Mouse (Mus musculus) embryo, embryonic 11.5 days (tissue): Measurements from ENCODE around the gene Tmem9b.
A peak's percentile ranks its signal among the peaks of the same experiment; 100 is the strongest.

ENCODE experiments used
- DNase-seq: peaks from one replicate; pipeline ENCODE4 v3.0.0-alpha.2; 2012; ENCODE audit warnings: low read depth, low spot score

Gene Tmem9b

DNA sequence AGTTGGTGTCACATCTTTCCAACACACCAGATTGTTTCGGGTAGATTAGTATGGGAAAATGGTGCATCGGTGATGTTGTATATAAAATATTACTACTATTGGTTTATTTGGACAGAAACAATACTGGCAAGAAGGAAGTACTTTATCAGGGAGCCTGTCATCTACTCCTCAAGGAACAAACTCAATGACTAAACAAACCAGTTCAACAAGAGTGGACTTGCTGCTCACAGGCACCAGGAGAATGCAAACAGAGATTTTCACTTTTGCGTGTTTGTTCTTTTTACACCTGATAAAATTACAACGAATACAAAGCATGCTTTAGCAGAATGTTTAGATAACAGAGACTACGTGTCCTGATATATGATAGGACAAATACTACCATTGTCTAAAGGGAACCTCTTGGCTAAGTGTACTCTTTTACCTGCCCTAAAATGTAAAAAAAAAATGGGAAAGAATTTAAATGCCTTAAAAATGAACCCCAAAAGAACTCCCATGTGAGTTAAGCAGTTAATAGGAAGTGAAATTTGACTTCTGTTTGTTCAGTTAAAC is 12.8 kb downstream of the Tmem9b start:
- DNase-seq, result no peak

DNA sequence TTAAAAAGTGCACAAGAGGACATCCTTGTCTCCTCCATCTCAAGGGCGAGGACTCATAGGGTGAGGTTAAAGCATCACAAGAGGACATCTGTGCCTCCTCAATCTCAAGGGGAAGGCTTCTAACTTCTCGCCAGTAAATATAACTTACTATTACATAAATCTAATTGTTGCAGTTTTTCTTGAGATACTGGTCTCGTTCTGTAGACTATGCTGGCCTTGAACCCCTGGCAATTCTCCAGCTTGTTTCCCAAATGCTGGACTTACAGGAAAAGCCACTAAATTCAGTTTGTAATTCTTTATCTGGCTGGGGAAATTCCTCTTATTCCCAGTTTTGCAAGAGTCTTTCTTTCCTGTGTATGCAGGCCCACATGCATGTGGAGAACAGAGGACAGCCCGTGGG is 17.9 kb downstream of the Tmem9b start:
- no peak for DNase-seq

DNA sequence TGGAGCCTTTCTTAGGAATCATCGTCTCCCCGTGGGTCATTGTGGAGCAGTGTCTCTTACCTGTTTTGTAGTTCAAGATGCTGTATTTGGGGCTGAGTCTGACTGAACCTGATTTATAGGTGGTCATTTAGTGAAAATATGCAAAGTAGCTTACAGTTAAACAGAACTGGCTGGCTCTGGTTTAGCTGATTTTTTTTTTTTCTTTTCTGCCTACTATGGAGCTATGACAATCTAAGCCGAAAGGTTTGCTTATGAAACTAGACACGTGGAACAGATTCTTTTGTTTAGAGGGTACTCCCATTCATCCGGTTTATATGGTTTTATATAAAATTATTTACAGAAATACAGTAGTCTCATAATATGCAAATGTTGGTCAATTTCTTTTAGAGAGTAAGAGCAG is 21.0 kb downstream of the Tmem9b start, which contains the start of gene Ascl3:
Gene Ascl3 (minus strand): TSS at position 101 of the 400 bp plus-strand sequence.
- DNase-seq, result no peak

DNA sequence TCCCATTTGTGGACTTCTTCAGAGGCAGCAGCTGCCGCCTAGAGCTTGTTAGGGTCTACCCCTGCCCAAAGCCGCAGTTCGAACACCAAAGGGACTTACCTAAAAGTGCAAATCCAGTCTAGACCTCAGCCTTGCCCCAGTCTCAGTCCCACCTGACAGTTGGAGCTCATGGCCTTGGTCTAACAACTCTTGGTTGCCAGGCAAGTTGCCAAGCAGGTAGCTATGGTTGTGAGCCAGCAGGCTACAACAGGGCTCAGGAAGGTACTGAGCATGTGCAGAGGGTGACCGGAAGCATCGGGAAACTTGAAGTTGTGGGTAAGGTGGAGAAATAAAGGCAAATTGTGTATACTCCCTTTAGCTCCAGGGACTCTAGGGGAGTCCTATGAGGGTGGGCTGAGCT is 29.0 kb downstream of the Tmem9b start, which contains the start of gene BC051019:
Gene BC051019 (minus strand): TSS at position 154 of the 400 bp plus-strand sequence.
- no peak for DNase-seq

DNA sequence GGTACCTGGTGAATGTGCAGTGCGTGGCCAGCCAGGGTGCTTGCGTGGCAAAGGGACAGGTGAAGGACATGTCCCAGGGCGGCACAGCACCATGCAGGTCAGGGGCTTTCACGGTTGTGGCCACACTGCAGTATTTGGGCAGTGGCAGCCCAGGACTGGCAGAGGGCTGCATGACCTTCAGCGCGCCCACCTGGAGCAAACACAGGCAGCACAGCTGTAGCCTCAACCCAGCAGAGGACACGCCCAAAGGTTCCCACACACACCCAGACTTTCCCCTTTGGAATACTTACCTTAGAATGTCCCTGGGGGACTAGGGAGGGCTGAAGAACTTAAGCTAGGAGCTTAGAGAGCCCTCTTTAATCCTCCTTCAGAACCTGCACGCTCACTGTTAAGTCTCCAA is 29.6 kb downstream of the Tmem9b start:
- no peak for DNase-seq

DNA sequence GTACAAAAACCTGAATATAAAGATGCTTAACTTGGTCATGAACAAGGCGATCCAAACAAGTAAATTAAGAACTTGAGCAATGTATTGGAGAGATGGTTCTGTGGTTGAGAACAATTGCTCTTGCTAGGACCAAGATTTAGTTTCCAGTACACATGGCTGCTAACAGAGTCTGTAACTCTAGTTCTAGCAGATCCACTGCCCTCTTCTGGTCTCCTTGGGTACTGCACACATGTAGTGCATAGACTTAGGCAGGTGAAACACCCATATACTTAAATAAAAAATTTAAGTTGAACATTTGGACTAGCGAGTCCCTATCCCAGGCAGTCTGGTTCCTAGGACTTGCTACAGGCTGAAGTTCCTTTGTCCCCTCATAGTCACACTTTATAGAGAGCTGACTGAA is 30.1 kb downstream of the Tmem9b start:
- no peak for DNase-seq

DNA sequence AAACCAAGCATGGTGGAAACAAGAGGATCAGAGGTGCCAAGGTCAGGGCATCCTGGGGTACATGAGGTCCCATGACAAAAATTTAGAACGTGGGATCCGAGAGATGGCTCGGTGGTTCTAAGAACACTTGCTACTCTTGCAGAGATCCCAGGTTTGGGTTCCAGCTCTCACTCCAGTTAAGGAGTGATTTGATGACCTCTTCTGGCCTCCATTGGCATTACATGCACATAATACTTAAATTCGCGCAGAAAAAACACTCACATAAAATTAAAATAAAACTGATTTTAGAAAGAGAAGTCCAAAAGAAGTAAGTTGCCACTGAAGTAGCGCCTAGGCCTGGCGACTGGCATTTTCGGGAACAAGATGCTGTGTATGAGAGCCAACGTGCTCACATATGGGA is 33.4 kb downstream of the Tmem9b start:
- peak; percentile 22 for DNase-seq

DNA sequence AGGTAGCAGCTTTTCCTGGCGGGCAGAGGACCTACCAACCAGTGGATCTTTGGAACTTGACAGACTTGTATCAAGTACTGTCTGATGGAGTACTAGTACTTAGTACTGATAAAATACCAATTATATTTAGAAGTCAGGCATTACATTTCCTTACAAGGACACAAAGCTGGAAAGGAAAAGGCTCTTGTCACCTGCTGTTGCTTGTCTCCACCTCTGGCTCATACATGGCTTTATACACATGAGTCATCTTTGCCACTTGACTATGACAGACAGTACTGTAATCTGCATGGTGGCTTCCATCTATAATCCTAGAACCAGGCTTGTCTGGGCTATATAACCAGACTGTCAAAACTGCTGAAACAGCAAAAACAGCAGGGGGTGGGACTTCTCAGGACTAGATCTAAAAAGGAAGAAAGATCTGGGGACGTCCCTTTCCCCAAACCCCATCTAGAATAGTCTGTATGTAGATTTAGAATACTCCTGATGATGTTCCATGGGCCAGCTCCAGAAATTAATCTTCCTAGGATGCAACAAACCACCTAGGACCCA is 39.2 kb downstream of the Tmem9b start:
- DNase-seq, result no peak

DNA sequence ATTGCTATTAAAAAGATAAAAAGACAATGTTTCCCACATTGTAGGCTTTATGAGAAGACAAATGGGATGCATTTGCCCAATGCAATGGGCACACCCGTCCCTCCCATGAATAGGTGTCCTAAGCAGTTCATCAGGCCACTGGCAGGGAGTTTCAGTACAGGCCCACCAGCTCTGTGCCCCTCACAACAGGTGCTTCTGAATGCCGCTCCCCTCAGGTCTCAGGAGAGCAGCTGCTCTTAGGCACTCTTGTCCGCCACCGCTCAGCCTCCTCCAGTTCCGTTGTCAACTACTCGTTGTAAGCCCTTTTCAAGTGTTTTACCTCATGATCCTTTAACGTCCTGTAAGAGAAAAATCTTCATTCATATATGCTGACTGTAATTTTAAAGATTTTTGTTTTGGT is 40.5 kb downstream of the Tmem9b start:
- no peak for DNase-seq

DNA sequence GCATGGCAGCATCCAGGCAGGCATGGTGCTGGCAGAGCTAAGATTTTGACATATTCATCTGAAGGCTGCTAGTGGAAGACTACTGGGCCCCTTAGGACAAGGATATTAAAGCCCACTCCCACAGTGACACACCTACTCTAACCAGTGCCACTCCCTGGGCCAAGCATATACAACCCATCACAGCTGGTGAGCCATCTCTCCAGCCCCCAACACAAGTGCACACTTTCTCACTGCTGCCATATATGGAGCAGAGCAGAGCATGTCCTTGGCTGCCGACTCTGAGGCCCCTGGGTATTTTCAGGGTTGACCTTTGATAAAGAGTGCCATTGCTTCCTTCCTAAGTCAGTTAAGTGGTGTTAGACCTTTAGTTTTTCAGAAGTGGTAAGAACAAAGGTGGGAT is 42.6 kb downstream of the Tmem9b start:
- DNase-seq, result no peak

DNA sequence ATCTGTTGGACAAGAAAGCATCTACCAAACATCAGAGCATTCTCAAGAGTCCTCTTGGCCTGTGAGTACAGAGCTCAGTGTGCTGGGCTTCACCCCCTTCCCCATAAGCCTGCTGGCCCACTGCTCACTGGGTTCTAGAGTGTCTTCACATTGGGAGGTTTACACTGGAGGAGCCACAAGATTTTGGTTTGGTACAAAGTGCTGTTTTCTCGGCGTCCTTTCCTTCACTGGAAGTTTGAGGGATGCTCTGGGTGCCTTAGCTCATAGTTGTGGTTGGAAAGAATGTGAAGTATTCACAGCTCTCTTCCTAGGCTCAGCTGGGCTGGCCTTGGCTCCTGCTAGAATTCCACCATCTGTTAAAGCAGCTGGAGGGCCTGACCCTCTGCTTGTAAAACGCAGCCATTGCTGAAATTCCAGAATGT is 43.7 kb downstream of the Tmem9b start:
- DNase-seq, result peak; percentile 29

DNA sequence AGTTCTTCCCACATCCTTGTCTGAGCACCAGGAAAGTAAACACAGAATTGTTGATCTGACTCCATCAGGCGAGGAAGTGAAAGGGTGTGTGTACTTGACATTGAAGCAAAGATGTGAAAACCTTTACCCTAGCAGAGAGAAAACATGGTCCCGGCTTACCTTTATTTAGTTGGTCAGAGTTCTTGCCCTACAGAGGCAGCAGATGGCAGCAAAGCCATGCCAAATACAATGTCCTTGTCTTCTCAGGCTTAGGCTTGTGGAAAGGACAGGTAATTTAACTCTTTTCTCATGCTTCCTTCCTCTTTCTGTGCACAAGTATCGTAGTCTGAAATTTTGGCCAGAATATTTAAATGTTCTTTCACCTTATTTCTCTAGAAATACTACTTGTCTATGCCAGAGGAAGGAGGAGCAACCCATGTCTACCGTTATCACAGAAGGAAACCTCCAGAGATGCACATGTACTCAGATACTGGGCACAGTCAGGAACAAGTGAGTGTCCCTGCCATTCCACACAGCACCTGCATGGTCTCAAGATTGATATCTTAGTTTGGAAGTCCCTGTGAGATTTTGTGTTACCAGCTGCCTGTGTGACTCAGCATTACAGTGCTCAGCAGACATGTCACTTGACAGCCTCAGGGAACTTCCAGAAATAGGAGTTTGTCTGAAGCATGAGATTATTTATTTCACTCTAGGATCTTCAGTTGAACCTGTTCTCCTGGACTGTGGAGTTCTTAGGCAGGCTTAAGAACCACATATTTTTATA is 45.5 kb downstream of the Tmem9b start:
- peak; percentile 37 for DNase-seq

DNA sequence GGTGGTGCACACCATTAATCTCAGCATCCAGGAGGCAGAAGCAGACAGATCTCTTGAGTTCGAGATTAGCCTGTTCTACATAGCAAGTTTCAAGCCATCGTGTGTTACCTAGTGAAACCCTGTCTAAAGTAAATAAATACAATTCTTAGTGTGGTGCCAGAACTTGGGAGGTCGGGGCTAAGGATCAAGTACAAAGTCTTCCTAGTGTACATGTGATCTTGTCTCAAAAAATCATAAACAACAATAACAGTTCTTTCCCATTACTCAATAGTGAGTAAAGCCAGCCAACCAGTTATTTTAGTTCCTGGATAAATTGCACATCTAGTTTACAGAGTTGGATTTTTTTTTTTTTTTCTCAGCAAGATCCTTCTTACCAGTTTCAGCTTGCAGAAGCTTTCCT is 48.2 kb downstream of the Tmem9b start:
- no peak for DNase-seq

DNA sequence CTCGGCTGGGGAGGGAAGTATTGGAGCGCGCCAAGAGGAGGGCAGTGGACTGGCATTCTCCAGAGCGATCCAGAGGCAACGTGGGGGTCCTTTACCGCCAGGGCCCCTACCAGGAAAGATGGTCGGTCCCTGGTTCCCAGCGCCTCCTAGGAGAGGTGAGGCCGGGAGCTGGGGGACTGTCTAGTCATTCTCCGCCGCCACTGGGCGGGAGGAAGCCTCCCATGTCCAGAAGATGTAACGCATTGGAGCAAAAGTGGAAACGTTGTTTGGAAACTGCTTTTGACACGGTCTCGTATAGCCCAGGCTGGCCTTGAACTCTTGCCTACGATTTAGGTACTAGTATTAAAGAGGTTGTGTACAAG is 48.7 kb downstream of the Tmem9b start:
- no peak for DNase-seq

DNA sequence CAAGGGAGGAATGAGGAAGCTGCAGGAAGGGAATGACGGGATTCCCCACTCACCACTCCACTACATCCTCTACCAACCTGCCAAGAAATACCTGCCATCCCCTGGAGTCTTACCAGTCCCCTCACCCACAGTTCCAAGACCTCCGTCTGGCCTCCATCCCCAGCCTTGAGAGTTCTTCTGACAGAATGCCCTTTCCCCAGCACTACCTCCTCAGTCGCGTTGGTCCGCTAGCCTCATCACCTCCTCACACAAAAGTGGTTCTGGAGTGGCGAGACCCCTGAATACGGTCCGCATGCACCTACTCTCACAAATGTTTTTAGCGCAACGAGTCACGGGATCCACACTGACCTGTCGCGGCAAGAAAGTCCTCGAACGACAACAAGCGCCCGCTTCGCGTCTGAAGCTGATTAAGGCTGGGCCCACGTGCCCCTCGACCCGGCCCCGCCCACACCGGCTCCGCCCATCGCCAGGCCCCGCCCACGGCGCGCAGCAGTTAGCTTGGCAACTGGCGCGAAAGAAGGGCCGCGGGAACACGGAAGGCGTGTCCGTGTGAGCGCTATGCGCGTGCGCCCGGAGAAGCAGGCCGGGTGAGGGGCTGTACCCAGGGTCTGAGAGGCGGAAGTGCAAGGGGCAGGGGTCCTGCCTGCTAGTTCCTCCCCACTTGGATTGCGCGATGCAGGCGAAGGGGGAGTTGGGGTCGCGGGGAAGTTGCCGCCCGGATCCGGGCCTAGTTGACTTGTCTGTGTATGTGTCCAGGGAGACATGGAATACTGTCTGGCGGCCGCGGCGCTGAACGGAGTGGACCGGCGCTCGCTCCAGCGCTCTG is 49.3 kb downstream of the Tmem9b start, which contains the start of the genes St5 and Akip1:
Gene St5 (minus strand): TSS at position 416 of the 826 bp plus-strand sequence.
Gene Akip1 (plus strand): TSS at position 501 of the 826 bp plus-strand sequence.
- peak; percentile 93 for DNase-seq

DNA sequence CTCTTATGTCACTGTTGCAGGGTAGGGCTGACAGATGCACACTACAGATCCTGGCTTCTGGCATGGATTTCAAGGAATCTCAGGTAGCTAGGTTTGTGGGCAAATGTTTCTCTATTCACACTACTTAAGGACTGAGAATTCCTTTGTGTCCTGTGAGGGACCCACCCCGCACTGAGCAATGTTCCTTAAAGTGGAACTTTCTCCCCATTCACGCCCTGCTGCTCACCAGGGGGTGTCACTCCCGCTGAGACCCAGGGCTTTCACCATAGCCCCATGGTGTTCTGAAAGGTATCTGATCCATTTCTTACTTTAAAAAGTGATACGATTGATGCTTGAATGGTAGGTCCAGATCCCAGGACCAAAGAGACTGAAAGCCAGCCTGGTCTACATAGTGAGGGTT is 50.0 kb downstream of the Tmem9b start:
- no peak for DNase-seq

DNA sequence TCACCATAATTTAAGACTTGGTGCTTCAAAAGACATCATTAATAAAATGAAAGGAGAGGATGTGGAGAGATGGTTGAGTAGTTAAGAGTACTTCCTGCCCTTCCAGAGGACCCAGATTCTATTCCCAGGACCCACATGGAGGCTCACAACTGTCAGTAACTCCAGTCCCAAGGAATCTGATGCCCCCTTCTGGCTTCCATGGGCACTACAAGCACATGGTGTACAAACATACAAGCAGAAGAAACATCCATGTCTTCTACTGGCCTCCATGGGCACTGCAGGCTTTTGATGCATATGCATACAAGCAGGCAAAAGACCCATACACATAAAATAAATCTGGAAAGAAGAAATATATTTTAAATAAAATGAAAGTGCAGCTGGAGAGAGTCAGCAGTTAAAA is 52.5 kb downstream of the Tmem9b start:
- no peak for DNase-seq

DNA sequence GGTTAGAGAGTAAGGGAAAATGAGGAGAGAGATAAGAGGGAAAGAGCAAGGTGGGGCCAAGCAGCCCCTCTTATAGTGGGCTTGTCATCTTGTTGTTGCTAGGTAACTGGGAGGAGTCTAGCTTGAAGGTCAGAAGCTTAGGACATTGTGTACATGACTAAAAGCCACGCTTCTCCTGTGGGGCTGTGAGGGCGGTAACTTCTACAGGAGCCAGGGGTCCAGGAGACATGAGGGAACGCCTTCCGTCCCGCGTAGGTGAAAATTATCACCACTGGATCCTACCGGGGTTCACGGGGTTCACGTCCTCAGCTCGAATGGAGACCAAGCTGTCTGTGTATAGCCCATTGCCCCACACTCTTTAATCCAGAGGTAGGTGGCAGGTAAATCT is 57.3 kb downstream of the Tmem9b start:
- DNase-seq, result no peak

DNA sequence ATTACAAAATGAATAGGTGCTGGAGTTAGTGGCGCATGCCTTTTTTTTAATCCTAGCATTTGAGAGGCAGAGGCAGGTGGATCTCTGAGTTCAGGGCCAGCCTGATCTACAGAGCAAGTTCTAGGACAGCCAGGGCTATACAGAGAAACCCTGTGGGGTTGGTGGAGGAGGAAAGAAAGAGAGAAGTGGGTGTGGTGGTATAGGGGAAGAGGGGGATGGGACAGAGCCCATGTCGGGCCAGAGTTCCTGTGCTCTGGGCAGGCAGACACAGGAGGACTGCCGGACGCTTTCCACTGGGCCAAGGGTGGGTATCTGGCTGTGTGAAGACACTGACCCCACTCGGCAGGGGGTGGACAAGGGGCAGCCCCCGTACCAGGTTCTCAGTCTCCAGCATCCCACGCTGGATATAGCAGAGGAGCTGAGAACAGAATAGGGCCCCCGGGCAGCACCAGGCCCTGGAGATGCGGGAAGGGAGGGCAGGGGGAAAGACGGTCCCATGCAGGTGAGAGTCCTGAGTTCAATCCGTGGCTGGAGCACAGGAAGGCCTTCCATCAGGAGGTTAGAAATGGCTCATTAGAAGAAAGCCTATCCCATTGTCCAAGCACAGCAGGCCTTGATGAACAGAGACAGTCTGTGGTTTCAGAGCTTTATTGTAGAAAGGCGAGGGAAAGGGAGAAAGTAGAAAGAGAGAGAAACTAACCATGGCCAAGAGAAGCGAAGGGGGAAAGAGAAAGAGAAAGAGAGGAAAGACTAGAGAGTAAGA is 57.9 kb downstream of the Tmem9b start:
- DNase-seq, result no peak

DNA sequence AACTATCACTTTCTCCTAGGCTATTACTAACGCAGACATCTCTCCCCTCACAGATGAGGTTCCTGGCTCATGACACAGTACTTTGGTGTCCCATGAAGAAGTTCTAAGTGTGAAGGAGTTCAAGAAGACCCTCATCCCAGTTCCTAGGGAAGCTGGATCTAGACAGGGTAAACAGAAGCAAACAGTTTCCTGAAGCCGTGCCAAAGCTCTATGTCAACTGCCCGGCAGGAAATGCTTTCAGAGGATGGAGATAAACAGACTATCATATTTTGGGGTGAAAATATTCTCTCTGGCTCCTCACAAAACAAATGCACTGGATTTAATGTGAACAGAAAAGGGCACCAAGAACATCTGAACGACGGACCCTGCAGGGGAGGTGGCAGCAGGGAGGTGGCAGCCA is 61.7 kb downstream of the Tmem9b start:
- no peak for DNase-seq

DNA sequence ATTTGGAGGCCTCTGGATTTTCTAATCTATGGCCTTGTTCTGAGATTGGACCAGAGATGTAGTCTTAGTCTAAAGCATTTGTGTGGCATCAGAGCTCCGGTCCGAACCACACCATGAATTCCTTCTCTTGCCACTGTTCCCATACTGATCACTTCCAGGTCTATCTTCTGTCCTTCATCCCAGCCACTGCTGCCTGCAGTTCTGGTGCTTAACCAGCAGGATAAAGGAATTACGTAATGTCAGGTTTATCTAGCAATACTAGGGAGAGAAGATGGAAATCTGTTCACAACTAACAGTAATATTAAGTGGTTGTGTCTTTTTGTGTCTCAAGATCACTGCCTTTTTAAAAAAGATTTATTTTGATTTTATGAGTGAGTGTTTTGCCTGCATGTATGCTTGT is 62.6 kb downstream of the Tmem9b start:
- DNase-seq, result no peak
